Comparison of ENCODE assay signal across 16 mouse cellular contexts in the genomic region with DNA sequence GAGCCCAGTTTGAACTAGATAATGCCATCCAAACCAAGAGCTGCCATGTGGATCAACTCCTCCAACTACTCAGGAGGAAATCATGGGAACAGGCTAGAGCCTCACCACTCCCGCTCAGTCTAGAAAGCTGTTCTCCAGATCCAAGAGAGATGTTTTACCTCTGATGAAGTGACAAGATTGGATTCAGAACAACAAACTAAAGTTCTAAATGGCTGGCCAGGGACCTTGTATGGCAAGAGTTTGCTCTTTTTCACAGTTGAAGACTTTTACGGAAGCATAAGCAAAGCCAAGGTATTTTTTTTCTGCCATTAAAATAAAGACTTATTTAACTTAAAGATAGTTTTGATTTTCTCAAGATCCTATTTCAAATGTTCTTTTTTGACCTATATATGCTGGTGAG.
"Had no signal": no experiment of that assay in that cellular context is flagged by ENCODE, and none has a peak within 500 bp of the region (broad histone marks: within the 10 kb centered on the region; RNA-seq: fewer than 3 reads in every experiment).

No protein-coding gene starts in this region.

- H3K27me3 ChIP-seq: neural tube, embryonic 13.5 days; neural tube, embryonic 15.5 days; stomach, embryonic 15.5 days had no signal

- H3K9me3 ChIP-seq: neural tube, embryonic 13.5 days; neural tube, embryonic 15.5 days; stomach, embryonic 15.5 days had no signal

- H3K4me1 ChIP-seq: neural tube, embryonic 13.5 days; neural tube, embryonic 15.5 days; stomach, embryonic 15.5 days had no signal

- H3K4me3 ChIP-seq: neural tube, embryonic 13.5 days; neural tube, embryonic 15.5 days; stomach, embryonic 15.5 days had no signal

- H3K4me2 ChIP-seq: neural tube, embryonic 13.5 days; neural tube, embryonic 15.5 days; stomach, embryonic 15.5 days had no signal

- H3K9ac ChIP-seq: neural tube, embryonic 13.5 days; neural tube, embryonic 15.5 days; stomach, embryonic 15.5 days had no signal

- H3K36me3 ChIP-seq: neural tube, embryonic 13.5 days; neural tube, embryonic 15.5 days; stomach, embryonic 15.5 days had no signal

- H3K27ac ChIP-seq: neural tube, embryonic 13.5 days; neural tube, embryonic 15.5 days; stomach, embryonic 15.5 days; stomach, postnatal 0 days had no signal

- DNase-seq: retina, postnatal 1 day; right cerebral cortex, adult 18-20 months; right cerebral cortex, postnatal 14 days; right cerebral cortex, postnatal 25 days; right cerebral cortex, postnatal 4 days; spleen, adult 18-20 months; thymus, adult 18-20 months; thymus, adult 2 months; thymus, postnatal 14 days; thymus, postnatal 25 days; thymus, postnatal 36 days; thymus, postnatal 4 days had no signal
